Mouse (Mus musculus) heart, postnatal 0 days (tissue): ENCODE measurements around the gene Man2a1.

Source experiments
- CTCF ChIP-seq: IDR thresholded peaks from 2 replicates; pipeline ENCODE4 v1.5.1; 2016; ENCODE audit warnings: antibody characterized with exemption, control low read depth, low read depth
- EP300 ChIP-seq: IDR thresholded peaks from 2 replicates; pipeline ENCODE4 v1.6.1; 2016; ENCODE audit warnings: antibody characterized with exemption, low read depth

- TF ChIP-seq CTCF = no peak
- TF ChIP-seq EP300 = no peak
Measured at GRCm38 (mm10) chr17:64737918-64738317, 137.4 kb downstream of the Man2a1 start.
